ENCODE assay signal across 8 mouse cellular contexts in genomic region chr7:70353151-70353550, GRCm38 (mm10). TPM values are rescaled to one million over a fixed set of nuclear protein-coding genes. Genes with fewer than 3 reads are reported as not detected.
A peak's percentile ranks its signal among the peaks of the same experiment; 100 is the strongest.
DNase-seq lines count a peak whose midpoint lies in the region; ATAC-seq lines count a peak whose summit lies in the region.

No protein-coding gene starts in this region.

- H3K4me1 ChIP-seq in forebrain, embryonic 14.5 days (ENCODE audit: control insufficient read depth, insufficient read depth, low read length): 0 out of 2 replicates have a peak, but pooled peaks cover 3% of the 10 kb centered on the region
- H3K4me1 ChIP-seq in neural tube, embryonic 13.5 days (replicated peaks): peaks cover 81% of the 10 kb centered on the region

- 5% methylated on average over 4 of the region's 4 CpGs for WGBS in forebrain, embryonic 14.5 days
- 2% methylated on average over 4 of the region's 4 CpGs for WGBS in neural tube, embryonic 13.5 days

- H3K36me3 ChIP-seq in forebrain, embryonic 14.5 days (ENCODE audit: control insufficient read depth, insufficient read depth, low read length): peaks cover 17% of the 10 kb centered on the region; the same call in 1 of the 2 replicates
- H3K36me3 ChIP-seq in neural tube, embryonic 13.5 days: peaks cover 19% of the 10 kb centered on the region; the same call in 1 of the 2 replicates

- H3K9ac ChIP-seq in forebrain, embryonic 14.5 days (ENCODE audit: low read length): peak overlapping the region; percentile 86
- H3K9ac ChIP-seq in neural tube, embryonic 13.5 days: peak overlapping the region; percentile 91

- peak overlapping the region; percentile 52 for H3K4me3 ChIP-seq in forebrain, embryonic 14.5 days (ENCODE audit: low read depth, low read length)
- H3K4me3 ChIP-seq in neural tube, embryonic 13.5 days: peak overlapping the region; percentile 66

- peak overlapping the region; percentile 80 for H3K4me2 ChIP-seq in forebrain, embryonic 14.5 days (ENCODE audit: low read length)
- H3K4me2 ChIP-seq in neural tube, embryonic 13.5 days: peak overlapping the region; percentile 88

- no peak for ATAC-seq in forebrain, embryonic 14.5 days
- ATAC-seq in neural tube, embryonic 13.5 days (ENCODE audit: low read depth): no peak

- no peaks in the 10 kb centered on the region for H3K9me3 ChIP-seq in forebrain, embryonic 14.5 days (replicated peaks; ENCODE audit: control insufficient read depth, low read length)
- no peaks in the 10 kb centered on the region for H3K9me3 ChIP-seq in neural tube, embryonic 13.5 days

- H3K27ac ChIP-seq in forebrain, embryonic 14.5 days (ENCODE audit: low read depth, low read length): peak overlapping the region; percentile 96
- H3K27ac ChIP-seq in neural tube, embryonic 13.5 days (replicated peaks): peak overlapping the region; percentile 97

- DNase-seq in kidney, adult 8-10 months: peak; percentile 14 to 18
- no peak for DNase-seq in kidney, postnatal 25 days
- DNase-seq in forebrain, embryonic 14.5 days (ENCODE audit: low spot score): no peak
- DNase-seq in kidney, postnatal 4 days: peak; percentile 38 to 42
- no peak for DNase-seq in thymus, postnatal 14 days
- DNase-seq in layer of hippocampus, adult 9-11 months: no peak
- DNase-seq in frontal cortex, postnatal 25 days (ENCODE audit: low spot score in 2 of 2): no peak

- peaks cover 58% of the 10 kb centered on the region for H3K27me3 ChIP-seq in forebrain, embryonic 14.5 days (replicated peaks; ENCODE audit: control insufficient read depth, insufficient read depth, low read length)
- H3K27me3 ChIP-seq in neural tube, embryonic 13.5 days: no peaks in the 10 kb centered on the region

RNA-seq across cellular contexts. Expression of gene Nr2f2, which starts 13.4 kb away (rescaled TPM):
- polyA plus RNA-seq in forebrain, embryonic 14.5 days (2014; fragmentation: Nextera tagmentation; extraction: Ambion mirVana): 73.7 and 82.5 TPM in 2 replicates
- polyA plus RNA-seq in neural tube, embryonic 13.5 days (2015; fragmentation: Nextera tagmentation; extraction: Ambion mirVana): 85.5 and 87.8 TPM in 2 replicates

Comparison
In these comparisons a context has a peak if more than half of its experiments do, and no peak if none do; other contexts are left out.
1. DNase-seq: peak in kidney, adult 8-10 months (2 of 2) and kidney, postnatal 4 days (2 of 2); none in kidney, postnatal 25 days (0 of 2), forebrain, embryonic 14.5 days (single experiment), thymus, postnatal 14 days (single experiment), layer of hippocampus, adult 9-11 months (single experiment) and frontal cortex, postnatal 25 days (0 of 2).